Mouse (Mus musculus) cerebellum, adult 2 months (tissue): ENCODE results near the gene Nin.

Source experiments
- CTCF ChIP-seq: fragments of 200-500 bp; IDR thresholded peaks from 2 replicates; pipeline ENCODE4 v1.5.1; 2011; ENCODE audit warnings: low read depth, mild to moderate bottlenecking, control low read depth, low read length, moderate library complexity, borderline replicate concordance; ENCODE audit not compliant: insufficient read depth
- POLR2A ChIP-seq: fragments of 200-500 bp; IDR thresholded peaks from 2 replicates; pipeline ENCODE4 v1.6.1; 2011; ENCODE audit warnings: low read length, control low read depth, borderline replicate concordance; ENCODE audit not compliant: insufficient read depth

- TF ChIP-seq CTCF (no peak), POLR2A (no peak)
Measured at GRCm38 (mm10) chr12:70157292-70158066, 44.0 kb upstream of the Nin start.
